Mouse (Mus musculus): ENCODE data around the gene Rps11.

DNA sequence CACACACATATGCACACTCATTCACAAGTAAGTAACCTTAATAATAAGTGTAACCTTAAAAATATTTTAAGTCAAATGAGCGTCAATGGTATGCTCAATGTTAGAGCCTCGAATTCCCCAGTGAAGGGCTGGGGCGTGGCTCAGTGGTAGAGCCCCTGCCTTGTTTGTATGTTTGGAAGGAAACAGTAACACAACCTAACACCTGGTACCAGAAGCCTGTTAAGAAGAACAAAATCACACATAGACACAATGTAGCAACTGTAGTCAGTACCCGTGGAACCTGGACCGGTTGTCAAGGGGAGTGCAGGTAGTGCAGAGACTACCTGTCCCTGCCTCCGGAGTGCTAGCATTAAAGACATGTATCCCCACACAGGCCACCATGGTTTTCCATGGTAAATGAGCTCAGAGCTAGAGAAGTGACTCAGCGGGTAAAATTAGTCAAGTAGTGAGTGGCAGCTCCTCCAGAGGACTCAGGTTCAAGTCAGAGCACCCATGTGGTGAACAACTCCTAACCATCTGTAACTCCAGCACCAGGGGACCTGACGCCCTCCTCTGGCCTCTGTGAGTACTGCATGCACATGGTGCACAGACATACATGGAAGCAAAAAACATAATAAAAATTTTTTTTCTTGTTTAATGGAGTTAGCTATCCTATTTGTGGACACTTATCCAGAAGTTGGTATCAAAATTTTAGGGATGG is 25.5 kb downstream of the Rps11 start:
- TF ChIP-seq CTCF (IDR thresholded peaks at IDR 0.05; ENCODE audit: extremely low read depth, insufficient read depth, insufficient read length, insufficient replicate concordance), result no peak
- TF ChIP-seq POLR2A (IDR thresholded peaks at IDR 0.05; ENCODE audit: low read depth, low read length), result no peak
